Mouse (Mus musculus) lung, adult 2 months (tissue): Measurements from ENCODE around the gene Tbck.

Experiments used
- CTCF ChIP-seq: fragments of 200-500 bp; IDR thresholded peaks from 2 replicates; pipeline ENCODE4 v1.5.1; 2011; ENCODE audit warnings: mild to moderate bottlenecking, low read length, control low read depth; ENCODE audit not compliant: insufficient read depth
- POLR2A ChIP-seq: fragments of 200-500 bp; IDR thresholded peaks from 2 replicates; pipeline ENCODE4 v1.6.1; 2011; ENCODE audit warnings: low read depth, mild to moderate bottlenecking, control low read depth, low read length, borderline replicate concordance; ENCODE audit errors: extremely low read depth

- TF ChIP-seq CTCF (no peak), POLR2A (no peak)
Measured at GRCm38 (mm10) chr3:132873251-132873650, 189.3 kb downstream of the Tbck start.
